Mouse (Mus musculus) lung, postnatal 0 days (tissue): ENCODE results near the gene Slc39a13.

Experiments used
- CTCF ChIP-seq: IDR thresholded peaks from 2 replicates; pipeline ENCODE4 v1.5.1; 2016; ENCODE audit warnings: antibody characterized with exemption, mild to moderate bottlenecking
- EP300 ChIP-seq: IDR thresholded peaks from 2 replicates; pipeline ENCODE4 v1.6.1; 2016; ENCODE audit warnings: antibody characterized with exemption, mild to moderate bottlenecking, control low read depth

- TF ChIP-seq CTCF, result no peak
- no peak for TF ChIP-seq EP300
These were observed 25.5 kb downstream of the Slc39a13 start for GRCm38 (mm10) chr2:91044727-91045126.
